Mouse (Mus musculus): Measurements from ENCODE around the gene Fbxw7. TPM values are rescaled to one million over a fixed set of nuclear protein-coding genes. Genes with fewer than 3 reads are reported as not detected.

The Fbxw7 gene
- polyA plus RNA-seq, 1 experiment from 2014 or later: 13.4 TPM

DNA sequence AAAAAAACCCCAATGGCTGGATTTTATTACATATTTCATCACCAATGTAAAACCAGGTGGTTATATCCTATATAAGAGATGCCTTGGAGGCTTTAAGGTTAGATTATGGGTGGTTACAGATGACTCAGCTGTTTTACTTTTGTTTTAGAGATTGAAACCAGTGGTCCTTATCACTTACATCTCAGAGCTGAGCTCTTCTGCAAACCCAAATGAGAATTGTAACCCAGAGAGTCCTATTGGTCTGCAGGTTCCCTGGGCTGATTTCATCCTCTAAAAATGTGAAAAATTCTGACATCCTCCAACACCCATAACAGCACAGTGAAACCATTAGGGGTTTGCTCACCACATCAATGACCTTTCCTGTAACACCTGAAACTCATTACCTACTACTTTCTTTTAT lies 6.2 kb upstream of the Fbxw7 start:
- Histone ChIP-seq H3K27me3 (ENCODE audit: insufficient read depth, poor library complexity, severe bottlenecking) (no peaks in the 10 kb centered on the region), H3K9me3 (no peaks in the 10 kb centered on the region), H3K4me1 (replicated peaks) (peaks cover 14% of the 10 kb centered on the region), H3K36me3 (no peaks in the 10 kb centered on the region), H3K27ac (no peak overlapping the region), H3K4me3 (no peak overlapping the region)
- DNase-seq (ENCODE audit: low spot score): no peak

- DNase-seq (ENCODE audit: low spot score): no peak
- Histone ChIP-seq H3K36me3 (no peaks in the 10 kb centered on the region), H3K27me3 (ENCODE audit: insufficient read depth, poor library complexity, severe bottlenecking) (no peaks in the 10 kb centered on the region)
Measured at GRCm38 (mm10) chr3:84810803-84811202, 4.3 kb upstream of the Fbxw7 start.

DNA sequence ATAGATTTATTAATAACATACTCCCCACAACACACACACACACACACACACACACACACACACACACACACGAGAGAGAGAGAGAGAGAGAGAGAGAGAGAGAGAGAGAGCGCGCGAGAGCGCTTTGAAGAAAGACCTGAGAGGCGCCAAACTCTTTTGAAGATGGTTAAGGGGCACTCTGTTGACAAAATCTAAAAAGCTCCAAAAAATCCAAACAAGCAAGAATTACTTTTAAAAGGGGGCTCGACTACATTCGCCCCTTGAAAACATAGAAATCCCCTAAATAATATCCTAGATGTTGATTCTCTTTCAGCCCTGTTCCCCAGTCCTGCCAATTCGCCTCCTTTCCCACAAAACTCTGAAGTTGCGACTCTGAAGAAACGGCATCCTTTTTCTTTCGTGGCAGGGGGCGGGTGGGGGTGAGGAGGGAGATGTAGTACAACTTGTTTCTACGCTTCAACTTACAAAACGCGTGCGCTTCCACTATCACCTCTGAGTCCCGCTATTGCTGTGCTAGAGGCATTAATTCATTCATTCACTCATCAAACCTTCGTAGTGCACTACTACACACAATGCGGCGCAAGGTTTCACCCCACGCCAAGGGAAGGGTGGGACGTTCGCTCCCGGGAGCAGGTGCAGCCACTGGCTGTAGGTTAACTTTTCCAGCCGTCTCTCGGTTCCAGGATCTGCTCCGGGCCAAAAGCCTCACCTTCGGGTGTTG lies 1.5 kb upstream of the Fbxw7 start:
- no peak for DNase-seq (ENCODE audit: low spot score)
- 1% methylated on average over 29 of the region's 29 CpGs for WGBS
- H3K4me1 ChIP-seq (replicated peaks): peaks cover 31% of the 10 kb centered on the region
- H3K27me3 ChIP-seq (ENCODE audit: insufficient read depth, poor library complexity, severe bottlenecking): no peaks in the 10 kb centered on the region
- H3K4me3 ChIP-seq: peak overlapping the region; percentile 98
- no peaks in the 10 kb centered on the region for H3K9me3 ChIP-seq
- H3K27ac ChIP-seq: peak overlapping the region; percentile 91
- H3K36me3 ChIP-seq: peaks cover 2% of the 10 kb centered on the region; the same call in 1 of the 2 replicates

More at GRCm38 (mm10) chr3:84810803-84811202, 4.3 kb upstream of the Fbxw7 start:
- no peaks in the 10 kb centered on the region for H3K9me3 ChIP-seq
- no peak overlapping the region for H3K27ac ChIP-seq
- peaks cover 18% of the 10 kb centered on the region for H3K4me1 ChIP-seq (replicated peaks)
- no peak overlapping the region for H3K4me3 ChIP-seq

DNA sequence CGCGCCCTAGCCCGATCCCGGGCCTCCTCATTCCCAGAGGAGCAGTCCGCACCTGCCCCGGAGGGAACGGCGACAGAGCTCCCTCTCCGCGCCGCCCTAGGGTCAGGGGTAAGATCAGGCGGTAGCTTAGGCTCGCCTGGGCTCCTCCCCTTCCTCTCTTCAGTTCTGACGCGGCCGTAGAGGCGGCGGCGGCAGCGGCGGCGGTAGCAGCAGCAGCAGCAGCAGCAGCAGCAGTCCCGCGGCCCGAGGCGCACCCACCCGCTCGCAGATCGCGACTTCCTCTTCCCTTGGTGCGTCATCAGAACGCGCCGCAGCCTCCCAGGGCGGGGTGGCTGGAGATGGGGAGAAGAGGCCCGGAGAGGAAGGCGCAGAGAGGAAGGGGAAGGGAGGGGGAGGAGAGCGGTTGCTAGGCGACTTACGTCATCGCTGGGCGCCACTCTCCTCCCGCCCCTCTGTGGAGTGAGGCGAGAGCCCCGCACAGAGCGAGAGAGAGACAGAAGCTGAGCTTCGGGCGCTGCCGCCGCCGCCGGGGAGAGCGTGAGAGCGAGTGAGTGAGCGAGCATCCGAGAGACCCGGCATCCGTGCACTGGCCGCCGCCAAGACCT lies 809 bp upstream of the Fbxw7 start:
- Histone ChIP-seq H3K4me3 (peak overlapping the region; percentile 98), H3K36me3 (peaks cover 8% of the 10 kb centered on the region; the same call in 1 of the 2 replicates), H3K4me1 (replicated peaks) (peaks cover 31% of the 10 kb centered on the region), H3K27me3 (ENCODE audit: insufficient read depth, poor library complexity, severe bottlenecking) (no peaks in the 10 kb centered on the region), H3K27ac (peak overlapping the region; percentile 91), H3K9me3 (no peaks in the 10 kb centered on the region)
- under 1% methylated on average over 60 of the region's 60 CpGs for WGBS
- peak; percentile 100 for DNase-seq (ENCODE audit: low spot score)

GRCm38 (mm10) chr3:84815461-84815860 lies 393 bp downstream of the Fbxw7 start:
- Histone ChIP-seq H3K4me1 (replicated peaks) (peaks cover 31% of the 10 kb centered on the region), H3K36me3 (peaks cover 11% of the 10 kb centered on the region; the same call in 1 of the 2 replicates), H3K9me3 (no peaks in the 10 kb centered on the region), H3K27ac (peak overlapping the region; percentile 91), H3K27me3 (ENCODE audit: insufficient read depth, poor library complexity, severe bottlenecking) (no peaks in the 10 kb centered on the region), H3K4me3 (peak overlapping the region; percentile 98)
- WGBS: under 1% methylated on average over 29 of the region's 29 CpGs
- DNase-seq (ENCODE audit: low spot score): peak; percentile 49

GRCm38 (mm10) chr3:84816951-84817350 lies 1.9 kb downstream of the Fbxw7 start:
- Histone ChIP-seq H3K4me3 (no peak overlapping the region), H3K36me3 (peaks cover 11% of the 10 kb centered on the region; the same call in 1 of the 2 replicates), H3K27me3 (ENCODE audit: insufficient read depth, poor library complexity, severe bottlenecking) (no peaks in the 10 kb centered on the region), H3K27ac (no peak overlapping the region), H3K4me1 (replicated peaks) (peaks cover 35% of the 10 kb centered on the region), H3K9me3 (no peaks in the 10 kb centered on the region)
- DNase-seq (ENCODE audit: low spot score): no peak
- WGBS: 73% methylated on average over 1 of the region's 1 CpGs

- Histone ChIP-seq H3K4me3 (no peak overlapping the region), H3K4me1 (replicated peaks) (peaks cover 18% of the 10 kb centered on the region), H3K27ac (no peak overlapping the region), H3K9me3 (no peaks in the 10 kb centered on the region), H3K27me3 (ENCODE audit: insufficient read depth, poor library complexity, severe bottlenecking) (no peaks in the 10 kb centered on the region), H3K36me3 (peaks cover 11% of the 10 kb centered on the region; the same call in 1 of the 2 replicates)
- no peak for DNase-seq (ENCODE audit: low spot score)
- 55% methylated on average over 2 of the region's 2 CpGs for WGBS
Measured at GRCm38 (mm10) chr3:84820654-84821201, 5.7 kb downstream of the Fbxw7 start.

DNA sequence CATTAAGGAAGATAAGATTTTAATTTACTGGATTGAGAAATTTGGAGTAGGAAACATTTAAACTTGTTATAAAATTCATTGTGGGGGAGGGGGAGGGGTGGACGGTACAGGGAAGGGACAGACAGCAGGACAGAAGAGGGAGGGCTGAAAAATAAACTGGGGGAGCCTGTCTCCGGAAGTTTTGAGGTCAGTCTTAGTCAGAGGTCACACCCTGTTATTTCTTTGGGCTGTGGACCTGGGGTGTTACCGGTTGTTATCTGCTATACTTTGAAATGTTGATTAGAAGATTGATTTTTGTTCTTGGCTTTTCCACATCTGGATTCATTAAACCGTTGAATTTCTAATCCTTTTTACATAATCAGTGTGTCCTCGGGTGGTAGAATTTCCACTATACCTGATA lies 10.9 kb downstream of the Fbxw7 start:
- Histone ChIP-seq H3K9me3 (no peaks in the 10 kb centered on the region), H3K27ac (no peak overlapping the region), H3K36me3 (no peaks in the 10 kb centered on the region), H3K4me1 (replicated peaks) (0 out of 2 replicates have a peak, but pooled peaks cover 4% of the 10 kb centered on the region), H3K27me3 (ENCODE audit: insufficient read depth, poor library complexity, severe bottlenecking) (no peaks in the 10 kb centered on the region), H3K4me3 (no peak overlapping the region)
- no peak for DNase-seq (ENCODE audit: low spot score)
- WGBS: 68% methylated on average over 5 of the region's 5 CpGs

- 0 out of 2 replicates have a peak, but pooled peaks cover 4% of the 10 kb centered on the region for H3K4me1 ChIP-seq (replicated peaks)
- no peaks in the 10 kb centered on the region for H3K27me3 ChIP-seq (ENCODE audit: insufficient read depth, poor library complexity, severe bottlenecking)
- no peak overlapping the region for H3K27ac ChIP-seq
- H3K4me3 ChIP-seq: no peak overlapping the region
- WGBS: 96% methylated on average over 3 of the region's 3 CpGs
- DNase-seq (ENCODE audit: low spot score): no peak
- no peaks in the 10 kb centered on the region for H3K9me3 ChIP-seq
- H3K36me3 ChIP-seq: no peaks in the 10 kb centered on the region
Measured at GRCm38 (mm10) chr3:84826405-84826804, 11.3 kb downstream of the Fbxw7 start.

- H3K4me1 ChIP-seq (replicated peaks): 0 out of 2 replicates have a peak, but pooled peaks cover 4% of the 10 kb centered on the region
- H3K27me3 ChIP-seq (ENCODE audit: insufficient read depth, poor library complexity, severe bottlenecking): no peaks in the 10 kb centered on the region
- no peaks in the 10 kb centered on the region for H3K9me3 ChIP-seq
- WGBS: 76% methylated on average over 3 of the region's 3 CpGs
- no peak overlapping the region for H3K27ac ChIP-seq
- no peaks in the 10 kb centered on the region for H3K36me3 ChIP-seq
- no peak for DNase-seq (ENCODE audit: low spot score)
- H3K4me3 ChIP-seq: no peak overlapping the region
Measured at GRCm38 (mm10) chr3:84826938-84827337, 11.9 kb downstream of the Fbxw7 start.

DNA sequence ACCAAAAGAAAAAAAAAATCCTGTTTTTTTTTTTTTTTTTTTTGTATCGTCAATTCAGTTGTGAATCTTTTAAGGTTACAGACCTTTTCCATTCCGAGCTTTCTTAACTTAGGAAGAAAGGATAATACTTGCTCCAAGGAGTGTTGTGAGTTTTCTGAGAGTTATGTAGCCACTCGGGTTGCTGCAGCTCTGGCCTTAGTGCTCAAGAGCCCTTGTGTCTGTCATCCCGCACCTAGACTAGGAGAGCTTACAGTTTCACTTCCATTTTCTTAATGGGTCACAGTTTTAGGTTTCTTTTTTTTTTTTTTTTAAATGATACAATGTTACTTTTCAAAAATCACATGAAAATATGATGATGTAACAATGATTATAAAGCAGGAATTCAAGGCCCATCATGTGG lies 12.5 kb downstream of the Fbxw7 start:
- Histone ChIP-seq H3K4me1 (replicated peaks) (0 out of 2 replicates have a peak, but pooled peaks cover 4% of the 10 kb centered on the region), H3K27ac (no peak overlapping the region), H3K9me3 (no peaks in the 10 kb centered on the region), H3K4me3 (no peak overlapping the region), H3K36me3 (no peaks in the 10 kb centered on the region), H3K27me3 (ENCODE audit: insufficient read depth, poor library complexity, severe bottlenecking) (no peaks in the 10 kb centered on the region)
- DNase-seq (ENCODE audit: low spot score): no peak
- 93% methylated on average over 4 of the region's 4 CpGs for WGBS

GRCm38 (mm10) chr3:84829366-84829765 lies 14.3 kb downstream of the Fbxw7 start:
- no peak overlapping the region for H3K4me3 ChIP-seq
- WGBS: 85% methylated on average over 1 of the region's 1 CpGs
- H3K27me3 ChIP-seq (ENCODE audit: insufficient read depth, poor library complexity, severe bottlenecking): no peaks in the 10 kb centered on the region
- H3K4me1 ChIP-seq (replicated peaks): 0 out of 2 replicates have a peak, but pooled peaks cover 4% of the 10 kb centered on the region
- H3K27ac ChIP-seq: no peak overlapping the region
- H3K9me3 ChIP-seq: no peaks in the 10 kb centered on the region
- no peaks in the 10 kb centered on the region for H3K36me3 ChIP-seq
- no peak for DNase-seq (ENCODE audit: low spot score)

GRCm38 (mm10) chr3:84836029-84836428 lies 21.0 kb downstream of the Fbxw7 start:
- H3K9me3 ChIP-seq: no peaks in the 10 kb centered on the region
- H3K27ac ChIP-seq: no peak overlapping the region
- 90% methylated on average over 5 of the region's 5 CpGs for WGBS
- H3K4me1 ChIP-seq (replicated peaks): no peaks in the 10 kb centered on the region
- H3K36me3 ChIP-seq: no peaks in the 10 kb centered on the region
- DNase-seq (ENCODE audit: low spot score): no peak
- no peaks in the 10 kb centered on the region for H3K27me3 ChIP-seq (ENCODE audit: insufficient read depth, poor library complexity, severe bottlenecking)
- H3K4me3 ChIP-seq: no peak overlapping the region
